Mouse (Mus musculus) lung, postnatal 14 days (tissue): ENCODE data around the gene D11Wsu47e.
"Not testable (repeated sequence)": the region's sequence is repeated elsewhere in the genome, so short reads cannot be mapped to it uniquely, and the experiment has no call there.

Experiments used
- DNase-seq: peaks from one replicate; pipeline ENCODE4 v3.0.0; 2021

D11Wsu47e gene

GRCm38 (mm10) chr11:113683957-113684706 lies at the start of gene D11Wsu47e, which contains the start of gene Fam104a:
D11Wsu47e (plus strand) TSS chr11:113684412.
Fam104a (minus strand) TSS chr11:113684155.
- DNase-seq: peak; percentile 96

GRCm38 (mm10) chr11:113634699-113635121 lies 49.5 kb upstream of the D11Wsu47e start:
- DNase-seq: no peak

GRCm38 (mm10) chr11:113638680-113639079 lies 45.5 kb upstream of the D11Wsu47e start:
- no peak for DNase-seq

GRCm38 (mm10) chr11:113645181-113645580 lies 39.0 kb upstream of the D11Wsu47e start:
- no peak for DNase-seq

- peak; percentile 88 for DNase-seq
These were observed 36.1 kb upstream of the D11Wsu47e start for GRCm38 (mm10) chr11:113648152-113648551.

- no peak for DNase-seq
These were observed 35.4 kb upstream of the D11Wsu47e start, which contains the start of gene Cog1 for GRCm38 (mm10) chr11:113648690-113649352. Cog1 (plus strand) TSS chr11:113649169.

GRCm38 (mm10) chr11:113649353-113650210 lies 34.6 kb upstream of the D11Wsu47e start, which contains the start of gene Slc39a11:
Slc39a11 (minus strand) TSS chr11:113650079.
- DNase-seq: peak; percentile 75

- no peak for DNase-seq
These were observed 32.9 kb upstream of the D11Wsu47e start for GRCm38 (mm10) chr11:113651206-113651906.

- peak; percentile 47 for DNase-seq
These were observed 32.3 kb upstream of the D11Wsu47e start for GRCm38 (mm10) chr11:113651907-113652273.

- DNase-seq: no peak
These were observed 31.7 kb upstream of the D11Wsu47e start for GRCm38 (mm10) chr11:113652516-113652915.

- DNase-seq: no peak
These were observed 30.1 kb upstream of the D11Wsu47e start for GRCm38 (mm10) chr11:113654105-113654504.

GRCm38 (mm10) chr11:113654561-113655270 lies 29.5 kb upstream of the D11Wsu47e start:
- no peak for DNase-seq

GRCm38 (mm10) chr11:113656511-113656932 lies 27.7 kb upstream of the D11Wsu47e start:
- no peak for DNase-seq

GRCm38 (mm10) chr11:113657221-113657620 lies 27.0 kb upstream of the D11Wsu47e start:
- no peak for DNase-seq

GRCm38 (mm10) chr11:113658319-113658718 lies 25.9 kb upstream of the D11Wsu47e start:
- no peak for DNase-seq

GRCm38 (mm10) chr11:113658763-113659162 lies 25.4 kb upstream of the D11Wsu47e start:
- no peak for DNase-seq

- DNase-seq: not testable (repeated sequence)
These were observed 24.0 kb upstream of the D11Wsu47e start for GRCm38 (mm10) chr11:113660213-113660612.

- DNase-seq: no peak
These were observed 23.3 kb upstream of the D11Wsu47e start for GRCm38 (mm10) chr11:113660940-113661339.

GRCm38 (mm10) chr11:113661835-113662351 lies 22.3 kb upstream of the D11Wsu47e start:
- no peak for DNase-seq

GRCm38 (mm10) chr11:113664279-113664678 lies 19.9 kb upstream of the D11Wsu47e start:
- DNase-seq: no peak

GRCm38 (mm10) chr11:113666205-113666604 lies 18.0 kb upstream of the D11Wsu47e start:
- DNase-seq: no peak
